Mouse (Mus musculus): ENCODE measurements around the gene Slc2a8. TPM values are rescaled to one million over a fixed set of nuclear protein-coding genes. Genes with fewer than 3 reads are reported as not detected.
"Not testable (repeated sequence)": the region's sequence is repeated elsewhere in the genome, so short reads cannot be mapped to it uniquely, and the experiment has no call there.

Gene Slc2a8
- polyA plus RNA-seq (2016; fragmentation: Nextera tagmentation; extraction: Ambion mirVana): 21.3 and 24.1 TPM in 2 replicates

DNA sequence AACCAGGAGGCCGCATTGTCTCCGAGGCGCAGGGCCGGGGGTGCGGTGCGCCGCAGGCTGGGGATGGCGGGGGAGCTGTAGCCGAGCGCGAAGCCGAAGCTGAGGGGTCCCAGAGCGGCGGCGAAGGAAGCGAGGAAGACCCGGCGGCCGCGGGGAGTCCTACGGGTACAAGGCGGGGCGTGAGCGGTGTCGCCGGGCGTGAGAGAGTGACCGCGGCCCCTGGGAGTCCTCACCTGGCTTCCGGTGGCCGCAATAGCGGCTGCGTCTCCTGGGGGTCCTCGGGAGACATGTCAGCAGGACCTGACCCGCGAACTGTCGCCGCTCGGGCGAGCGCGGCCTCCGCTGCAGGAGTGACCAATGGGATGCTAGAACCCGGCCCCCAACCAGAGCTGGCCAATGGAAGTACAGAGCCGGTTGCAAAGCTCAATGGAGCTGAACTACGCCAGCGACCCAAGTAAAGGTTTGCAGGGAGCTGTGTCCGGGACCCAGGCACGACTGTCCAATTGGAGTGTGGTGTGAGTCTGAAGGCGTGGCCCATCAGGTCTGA lies at the start of gene Slc2a8:
Slc2a8 (minus strand) TSS at position 359 of the 547 bp plus-strand sequence.
- 1% methylated on average over 49 of the region's 50 CpGs for WGBS
- peak; percentile 99 for ATAC-seq (ENCODE audit: low FRiP score, low read depth)
- Histone ChIP-seq H3K4me1 (peaks cover 16% of the 10 kb centered on the region), H3K4me3 (peak within 1 kb of the TSS; percentile 72), H3K27ac (replicated peaks) (peak within 1 kb of the TSS; percentile 72), H3K4me2 (replicated peaks) (peak within 1 kb of the TSS; percentile 98), H3K27me3 (no peaks in the 10 kb centered on the region), H3K9me3 (no peaks in the 10 kb centered on the region), H3K36me3 (no peaks in the 10 kb centered on the region), H3K9ac (replicated peaks) (peak within 1 kb of the TSS; percentile 82)

DNA sequence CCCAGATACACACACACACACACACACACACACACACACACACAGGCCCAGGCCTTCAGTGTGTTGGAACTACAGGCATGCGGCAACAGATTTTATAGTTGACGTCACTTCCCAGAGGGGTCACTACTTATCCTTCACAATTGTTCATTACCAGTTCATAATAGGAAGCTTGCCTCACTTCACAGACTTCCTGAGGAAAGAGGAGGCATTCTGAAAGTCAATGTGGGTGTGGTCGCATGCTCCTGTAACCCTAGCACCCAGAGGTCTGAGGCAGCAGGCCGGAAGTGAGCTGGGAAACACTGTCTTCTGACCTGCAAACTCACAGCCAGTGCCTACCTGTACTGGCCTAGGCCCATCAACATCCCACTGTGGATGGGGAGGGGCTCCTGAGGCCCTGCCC lies 43.2 kb upstream of the Slc2a8 start:
- Histone ChIP-seq H3K9me3 (no peaks in the 10 kb centered on the region), H3K27me3 (no peaks in the 10 kb centered on the region), H3K4me3 (no peak overlapping the region), H3K9ac (replicated peaks) (no peak overlapping the region), H3K4me1 (no peaks in the 10 kb centered on the region), H3K36me3 (no peaks in the 10 kb centered on the region), H3K27ac (replicated peaks) (no peak overlapping the region), H3K4me2 (replicated peaks) (no peak overlapping the region)
- WGBS: 81% methylated on average over 4 of the region's 4 CpGs
- ATAC-seq (ENCODE audit: low FRiP score, low read depth): no peak

DNA sequence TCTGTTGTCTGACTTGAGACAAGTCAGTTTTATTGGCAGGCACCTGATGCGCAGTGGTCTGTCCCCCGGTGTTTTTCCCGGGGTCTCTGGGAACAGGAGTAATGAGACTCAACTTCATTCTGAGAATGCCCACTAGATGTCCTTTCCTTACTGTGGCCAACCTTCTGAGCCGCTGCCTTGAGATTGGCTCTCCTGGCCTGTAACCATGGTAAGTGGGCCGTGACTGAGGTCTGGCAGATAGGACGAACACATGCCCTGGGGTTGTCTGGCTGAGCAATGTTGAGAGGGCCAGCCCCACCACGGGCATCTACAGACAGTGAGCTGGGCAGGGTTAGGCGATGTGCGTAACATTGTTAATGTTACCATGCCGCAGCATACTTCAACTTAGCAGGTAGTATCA lies 42.7 kb upstream of the Slc2a8 start:
- 74% methylated on average over 10 of the region's 10 CpGs for WGBS

DNA sequence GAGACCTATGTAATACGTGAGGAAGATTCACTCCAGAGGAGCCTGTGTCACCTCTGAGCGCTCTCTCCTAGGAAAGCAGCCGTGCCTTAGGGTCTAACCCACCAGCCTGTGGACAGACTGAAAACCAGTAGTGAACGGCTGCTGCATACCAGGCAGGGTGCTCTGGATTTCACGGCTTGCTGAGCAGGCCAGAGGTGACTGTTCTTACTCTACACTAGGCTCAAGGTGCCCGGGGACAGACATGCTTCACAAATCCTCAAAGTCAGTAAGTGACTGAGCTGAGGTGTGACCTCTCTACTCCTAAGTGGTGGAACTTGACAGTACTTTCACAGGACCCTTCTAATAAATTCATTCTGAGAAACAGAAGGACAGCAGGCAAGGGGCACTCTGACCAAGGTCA lies 41.0 kb upstream of the Slc2a8 start:
- no peak overlapping the region for H3K4me2 ChIP-seq (replicated peaks)
- H3K9me3 ChIP-seq: no peaks in the 10 kb centered on the region
- 69% methylated on average over 6 of the region's 6 CpGs for WGBS
- no peak overlapping the region for H3K27ac ChIP-seq (replicated peaks)
- H3K36me3 ChIP-seq: no peaks in the 10 kb centered on the region
- H3K4me1 ChIP-seq: no peaks in the 10 kb centered on the region
- no peaks in the 10 kb centered on the region for H3K27me3 ChIP-seq
- ATAC-seq (ENCODE audit: low FRiP score, low read depth): no peak
- no peak overlapping the region for H3K4me3 ChIP-seq
- H3K9ac ChIP-seq (replicated peaks): no peak overlapping the region

More for the DNA sequence above, 42.7 kb upstream of the Slc2a8 start:
- Histone ChIP-seq H3K9ac (replicated peaks) (no peak overlapping the region), H3K4me1 (no peaks in the 10 kb centered on the region), H3K9me3 (no peaks in the 10 kb centered on the region), H3K27ac (replicated peaks) (no peak overlapping the region), H3K27me3 (no peaks in the 10 kb centered on the region), H3K4me2 (replicated peaks) (no peak overlapping the region), H3K36me3 (no peaks in the 10 kb centered on the region), H3K4me3 (no peak overlapping the region)
- no peak for ATAC-seq (ENCODE audit: low FRiP score, low read depth)

DNA sequence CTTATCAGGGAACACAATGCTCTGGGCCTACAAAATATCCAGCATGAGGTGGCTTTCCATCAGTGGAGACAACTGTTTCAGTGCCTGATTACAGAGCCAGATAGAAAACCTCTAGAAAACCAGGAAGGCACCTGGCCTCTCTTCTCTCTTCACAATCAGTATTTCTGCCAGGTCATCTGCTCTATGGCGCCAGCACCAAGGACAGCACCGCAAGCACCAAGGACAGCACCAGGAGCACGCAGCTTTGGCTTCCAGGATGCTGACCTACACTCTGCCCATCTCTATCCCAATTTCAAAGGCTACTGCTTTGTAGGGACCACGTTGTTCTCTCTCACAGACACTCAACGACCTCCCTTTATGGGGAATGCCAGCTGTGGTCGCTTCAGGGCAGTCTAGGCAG lies 36.1 kb upstream of the Slc2a8 start:
- Histone ChIP-seq H3K9ac (replicated peaks) (no peak overlapping the region), H3K9me3 (no peaks in the 10 kb centered on the region), H3K4me2 (replicated peaks) (no peak overlapping the region), H3K27ac (replicated peaks) (no peak overlapping the region), H3K4me3 (no peak overlapping the region), H3K27me3 (no peaks in the 10 kb centered on the region), H3K4me1 (no peaks in the 10 kb centered on the region), H3K36me3 (no peaks in the 10 kb centered on the region)
- ATAC-seq (ENCODE audit: low FRiP score, low read depth): no peak
- 7% methylated on average over 6 of the region's 6 CpGs for WGBS

GRCm38 (mm10) chr2:33017191-33017590 lies 35.3 kb upstream of the Slc2a8 start:
- Histone ChIP-seq H3K9ac (replicated peaks) (no peak overlapping the region), H3K4me1 (no peaks in the 10 kb centered on the region), H3K4me3 (no peak overlapping the region), H3K27me3 (no peaks in the 10 kb centered on the region), H3K4me2 (replicated peaks) (no peak overlapping the region), H3K36me3 (no peaks in the 10 kb centered on the region), H3K27ac (replicated peaks) (no peak overlapping the region), H3K9me3 (no peaks in the 10 kb centered on the region)
- no peak for ATAC-seq (ENCODE audit: low FRiP score, low read depth)
- WGBS: 72% methylated on average over 2 of the region's 2 CpGs

DNA sequence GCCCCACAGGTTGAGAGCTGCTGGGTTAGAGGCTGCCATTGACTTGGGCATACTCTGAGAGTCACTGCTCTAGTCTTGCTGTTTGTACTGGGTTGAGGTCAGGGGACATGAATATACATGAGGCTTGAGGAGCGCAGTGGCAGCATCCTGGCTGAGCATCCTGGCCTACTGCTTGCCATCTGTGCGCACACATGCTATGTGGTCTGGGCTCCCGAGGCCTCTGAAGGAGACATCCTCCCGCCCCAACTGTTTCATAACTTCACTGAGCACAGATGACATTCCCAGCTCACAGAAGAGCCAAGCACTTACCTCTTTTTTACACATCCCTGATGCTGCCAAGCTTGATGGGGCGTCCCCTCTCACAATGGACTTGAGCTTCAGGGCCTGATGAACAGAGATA lies 33.0 kb upstream of the Slc2a8 start:
- WGBS: 59% methylated on average over 5 of the region's 5 CpGs
- H3K4me2 ChIP-seq (replicated peaks): no peak overlapping the region
- no peak for ATAC-seq (ENCODE audit: low FRiP score, low read depth)

DNA sequence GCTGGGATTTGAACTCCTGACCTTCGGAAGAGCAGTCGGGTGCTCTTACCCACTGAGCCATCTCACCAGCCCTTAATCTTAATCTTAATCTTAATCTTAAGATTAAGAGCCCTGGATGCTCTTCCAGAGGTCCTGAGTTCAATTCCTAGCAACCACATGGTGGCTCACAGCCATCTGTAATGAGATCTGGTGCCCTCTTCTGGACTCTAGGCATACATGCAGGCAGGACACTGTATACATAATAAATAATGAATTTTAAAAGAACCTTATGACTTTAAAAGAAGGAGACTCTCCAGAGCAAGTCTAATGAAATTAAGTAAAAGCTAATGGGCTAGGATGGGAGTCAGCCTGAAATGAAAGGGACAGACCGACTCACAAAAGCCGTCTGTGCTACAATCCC lies 27.2 kb upstream of the Slc2a8 start:
- H3K27ac ChIP-seq (replicated peaks); H3K4me3 ChIP-seq; ATAC-seq (ENCODE audit: low FRiP score, low read depth); H3K36me3 ChIP-seq; H3K4me2 ChIP-seq (replicated peaks); H3K9ac ChIP-seq (replicated peaks); H3K27me3 ChIP-seq; H3K4me1 ChIP-seq; H3K9me3 ChIP-seq: not testable (repeated sequence)
- WGBS: 86% methylated on average over 4 of the region's 4 CpGs

More for the DNA sequence above, 33.0 kb upstream of the Slc2a8 start:
- no peak overlapping the region for H3K9ac ChIP-seq (replicated peaks)
- H3K9me3 ChIP-seq: no peaks in the 10 kb centered on the region
- no peak overlapping the region for H3K27ac ChIP-seq (replicated peaks)
- H3K4me3 ChIP-seq: no peak overlapping the region
- no peaks in the 10 kb centered on the region for H3K4me1 ChIP-seq
- no peaks in the 10 kb centered on the region for H3K36me3 ChIP-seq
- no peaks in the 10 kb centered on the region for H3K27me3 ChIP-seq

DNA sequence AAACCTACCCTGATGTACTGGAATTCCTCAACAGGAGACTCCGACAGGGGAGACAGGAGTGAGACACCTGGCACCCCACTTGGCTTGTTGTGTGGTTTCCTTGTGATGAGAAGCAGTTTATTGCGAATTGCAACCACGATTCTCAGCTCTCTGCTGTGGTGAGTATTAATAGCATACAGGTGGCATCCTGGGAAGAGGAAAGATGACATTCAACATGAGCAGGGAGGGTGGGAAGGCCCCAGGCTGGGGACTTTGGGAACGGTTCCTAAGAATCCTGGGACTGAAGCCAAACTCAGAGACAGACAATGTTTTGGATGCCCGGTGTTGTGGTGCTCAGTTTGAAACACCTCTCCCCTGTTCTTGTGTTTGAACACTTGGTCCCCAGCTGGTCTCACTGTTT lies 23.2 kb upstream of the Slc2a8 start:
- Histone ChIP-seq H3K4me1 (no peaks in the 10 kb centered on the region), H3K4me2 (replicated peaks) (no peak overlapping the region), H3K9me3 (no peaks in the 10 kb centered on the region), H3K27me3 (no peaks in the 10 kb centered on the region), H3K9ac (replicated peaks) (no peak overlapping the region), H3K4me3 (no peak overlapping the region), H3K27ac (replicated peaks) (no peak overlapping the region), H3K36me3 (no peaks in the 10 kb centered on the region)
- no peak for ATAC-seq (ENCODE audit: low FRiP score, low read depth)
- WGBS: 88% methylated on average over 5 of the region's 5 CpGs

GRCm38 (mm10) chr2:33002144-33002543 lies 20.3 kb upstream of the Slc2a8 start:
- no peak for ATAC-seq (ENCODE audit: low FRiP score, low read depth)
- H3K36me3 ChIP-seq: no peaks in the 10 kb centered on the region
- 83% methylated on average over 7 of the region's 7 CpGs for WGBS
- no peak overlapping the region for H3K4me3 ChIP-seq
- H3K9me3 ChIP-seq: no peaks in the 10 kb centered on the region
- H3K9ac ChIP-seq (replicated peaks): no peak overlapping the region
- H3K27me3 ChIP-seq: no peaks in the 10 kb centered on the region
- no peak overlapping the region for H3K4me2 ChIP-seq (replicated peaks)
- no peaks in the 10 kb centered on the region for H3K4me1 ChIP-seq
- no peak overlapping the region for H3K27ac ChIP-seq (replicated peaks)

GRCm38 (mm10) chr2:32999752-33000151 lies 17.9 kb upstream of the Slc2a8 start:
- no peak overlapping the region for H3K4me3 ChIP-seq
- ATAC-seq (ENCODE audit: low FRiP score, low read depth): no peak
- 85% methylated on average over 2 of the region's 2 CpGs for WGBS

DNA sequence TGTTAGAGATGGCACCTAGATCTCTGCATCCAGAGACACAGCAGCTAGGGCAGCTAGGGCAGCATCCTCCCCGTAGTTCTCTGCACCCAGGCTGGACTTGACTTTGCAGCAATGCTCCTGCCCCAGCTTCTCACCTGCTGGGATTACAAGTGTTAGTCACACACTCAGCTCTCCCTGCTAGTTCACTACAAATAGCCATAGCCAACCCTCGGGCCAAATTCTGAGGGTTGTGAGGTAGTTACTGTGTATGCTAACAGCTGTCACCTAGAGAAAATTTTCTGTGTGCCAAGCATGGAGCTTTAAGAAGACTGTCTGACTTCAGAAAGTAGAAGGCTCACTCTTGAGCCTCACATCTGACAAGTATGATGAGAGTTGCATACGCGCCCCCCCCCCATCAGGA lies 15.9 kb upstream of the Slc2a8 start:
- H3K27me3 ChIP-seq: no peaks in the 10 kb centered on the region
- H3K9ac ChIP-seq (replicated peaks): no peak overlapping the region
- no peak overlapping the region for H3K4me3 ChIP-seq
- no peaks in the 10 kb centered on the region for H3K36me3 ChIP-seq
- H3K9me3 ChIP-seq: no peaks in the 10 kb centered on the region
- no peak overlapping the region for H3K4me2 ChIP-seq (replicated peaks)
- no peak overlapping the region for H3K27ac ChIP-seq (replicated peaks)
- WGBS: 85% methylated on average over 4 of the region's 4 CpGs
- no peak for ATAC-seq (ENCODE audit: low FRiP score, low read depth)
- no peaks in the 10 kb centered on the region for H3K4me1 ChIP-seq

More at GRCm38 (mm10) chr2:32999752-33000151, 17.9 kb upstream of the Slc2a8 start:
- no peak overlapping the region for H3K27ac ChIP-seq (replicated peaks)
- H3K9ac ChIP-seq (replicated peaks): no peak overlapping the region
- H3K4me1 ChIP-seq: no peaks in the 10 kb centered on the region
- no peak overlapping the region for H3K4me2 ChIP-seq (replicated peaks)
- no peaks in the 10 kb centered on the region for H3K9me3 ChIP-seq
- no peaks in the 10 kb centered on the region for H3K36me3 ChIP-seq
- no peaks in the 10 kb centered on the region for H3K27me3 ChIP-seq

DNA sequence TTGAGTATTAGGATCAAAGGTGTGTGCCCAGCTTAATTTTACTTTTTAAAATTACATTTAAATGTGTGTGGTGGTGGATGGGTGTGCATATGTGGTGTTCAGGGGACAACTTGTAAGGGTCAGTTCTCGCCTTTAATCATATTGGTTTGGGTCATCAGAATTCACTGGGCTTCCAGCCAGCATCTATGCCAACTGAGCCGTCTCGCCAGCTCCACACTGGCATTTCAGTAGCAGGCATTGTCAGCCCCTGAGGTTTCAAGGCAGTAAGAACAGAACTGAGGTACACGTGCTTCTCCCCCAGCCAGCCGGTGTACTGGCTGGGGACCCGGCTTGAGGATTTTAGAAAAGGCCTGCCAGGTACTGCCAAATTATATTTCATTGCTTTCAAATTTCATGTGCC lies 15.2 kb upstream of the Slc2a8 start:
- Histone ChIP-seq H3K9ac (replicated peaks) (no peak overlapping the region), H3K36me3 (no peaks in the 10 kb centered on the region), H3K27me3 (no peaks in the 10 kb centered on the region), H3K9me3 (no peaks in the 10 kb centered on the region), H3K4me3 (no peak overlapping the region), H3K27ac (replicated peaks) (no peak overlapping the region), H3K4me1 (no peaks in the 10 kb centered on the region), H3K4me2 (replicated peaks) (no peak overlapping the region)
- ATAC-seq (ENCODE audit: low FRiP score, low read depth): no peak
- WGBS: 72% methylated on average over 6 of the region's 6 CpGs

Measured in midbrain, embryonic 12.5 days (tissue).